Mouse (Mus musculus) layer of hippocampus, adult 18-20 months (tissue): ENCODE data around the gene Coa7. TPM values are rescaled to one million over a fixed set of nuclear protein-coding genes. Genes with fewer than 3 reads are reported as not detected.

Experiments
- DNase-seq, 2 experiments: peaks; one replicate each; pipeline ENCODE4 v3.0.0; 2022; ENCODE audit warnings: low spot score in 2 of 2
- long read RNA-seq: library from polyadenylated mRNA; stranded (forward); transcript quantifications from one replicate; pipeline ENCODE4 v2.0.0, GENCODE M21; 2021
- total RNA-seq, 2 experiments: library from RNA; stranded (reverse); gene quantifications; 2 replicates each; pipeline ENCODE4 v1.2.3; 2021

Gene Coa7
- total RNA-seq = 10 to 100 TPM; 27.9 to 29.4 TPM
- long read RNA-seq, transcript Coa7-202 (3 exons, 3,714 nt) = major isoform, 13 of 14 reads
- long read RNA-seq, partial matches to known transcripts = 0 of 14 reads
- long read RNA-seq, other reads (novel, unspliced or antisense) = 1 of 14 reads

- peak; percentile 94 to 97 for DNase-seq
Observed at GRCm38 (mm10) chr4:108327730-108328484, at the start of gene Coa7. Coa7 (plus strand) TSS chr4:108328140.

DNA sequence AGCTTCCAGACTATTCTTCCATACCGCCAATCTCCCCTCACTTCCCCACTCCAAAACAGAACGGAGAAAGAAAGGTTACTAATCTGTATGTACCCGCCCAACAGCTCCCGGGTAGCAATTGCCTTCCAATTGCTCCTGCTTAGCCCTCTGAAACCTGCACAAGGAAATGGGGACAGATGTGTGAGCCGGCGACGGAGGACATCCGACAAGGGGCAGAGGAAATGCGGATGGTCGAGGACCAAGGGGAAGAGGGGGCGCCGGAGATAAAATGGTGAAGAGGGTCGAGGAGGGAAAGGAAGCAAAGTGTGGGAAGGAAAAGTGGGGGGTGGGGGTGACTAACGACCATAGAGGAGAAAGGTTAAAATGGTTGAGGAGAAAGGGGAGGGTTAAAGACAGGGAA is 27.7 kb upstream of the Coa7 start:
- no peak for DNase-seq

DNA sequence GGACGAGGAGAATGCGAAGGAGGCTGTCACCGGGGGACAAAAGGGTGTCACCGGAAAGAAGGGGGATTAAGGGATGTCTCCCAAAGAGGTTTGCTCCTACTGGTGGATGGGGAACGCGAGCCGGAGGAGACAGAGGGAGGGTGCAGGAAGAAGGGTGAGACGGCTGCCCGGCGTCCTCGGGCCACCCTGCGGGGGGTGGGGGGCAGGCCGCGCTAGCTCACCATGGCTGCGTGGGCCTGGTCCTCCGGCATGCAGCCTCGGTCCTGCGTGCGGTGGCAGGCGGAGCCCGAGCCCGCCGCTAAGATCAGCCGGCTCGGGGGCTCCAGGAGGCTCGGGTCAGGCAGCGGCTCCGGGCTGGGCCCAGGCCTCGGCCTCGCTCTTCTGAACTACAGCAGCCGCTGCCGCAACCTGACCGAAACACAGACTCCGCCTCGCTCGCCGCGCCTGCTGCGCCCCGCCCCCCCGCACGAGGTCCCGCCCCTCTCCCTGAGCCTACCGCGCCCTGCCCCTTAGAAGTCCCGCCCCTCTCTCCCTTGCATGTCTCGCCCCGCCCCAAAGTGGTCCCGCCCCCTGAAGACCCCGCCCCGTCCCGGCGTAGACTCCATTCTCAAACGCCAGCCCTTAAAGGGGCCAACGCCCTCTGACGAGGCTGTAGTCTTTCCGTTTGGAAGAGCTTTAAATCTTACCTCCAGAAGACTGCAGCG is 27.1 kb upstream of the Coa7 start, which contains the start of gene Zyg11b:
Gene Zyg11b, minus strand, starts transcription at position 427 of the 704 bp plus-strand sequence.
- DNase-seq = peak; percentile 75 to 88

GRCm38 (mm10) chr4:108302296-108302890 is 25.5 kb upstream of the Coa7 start:
- no peak for DNase-seq

GRCm38 (mm10) chr4:108310706-108311105 is 17.2 kb upstream of the Coa7 start:
- no peak for DNase-seq

DNA sequence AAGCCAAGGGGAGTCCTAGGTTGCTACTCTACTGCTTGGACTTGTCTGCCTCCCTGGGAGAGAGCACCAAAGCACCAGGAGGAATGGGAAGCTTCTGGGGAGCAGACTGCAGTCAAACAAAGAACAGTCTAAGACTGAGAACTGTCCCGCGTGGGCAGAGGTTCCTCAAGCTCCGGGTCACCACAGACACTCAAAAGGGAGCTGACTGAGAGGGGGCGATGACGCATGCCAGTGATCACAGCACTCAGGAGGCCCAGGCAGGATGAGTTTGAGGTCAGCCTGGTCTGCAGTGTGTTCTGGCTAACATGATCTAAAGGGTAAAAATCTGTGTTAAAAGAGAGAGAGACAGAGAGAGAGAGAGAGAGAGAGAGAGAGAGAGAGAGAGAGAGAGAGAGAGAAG is 13.9 kb upstream of the Coa7 start:
- DNase-seq = no peak

DNA sequence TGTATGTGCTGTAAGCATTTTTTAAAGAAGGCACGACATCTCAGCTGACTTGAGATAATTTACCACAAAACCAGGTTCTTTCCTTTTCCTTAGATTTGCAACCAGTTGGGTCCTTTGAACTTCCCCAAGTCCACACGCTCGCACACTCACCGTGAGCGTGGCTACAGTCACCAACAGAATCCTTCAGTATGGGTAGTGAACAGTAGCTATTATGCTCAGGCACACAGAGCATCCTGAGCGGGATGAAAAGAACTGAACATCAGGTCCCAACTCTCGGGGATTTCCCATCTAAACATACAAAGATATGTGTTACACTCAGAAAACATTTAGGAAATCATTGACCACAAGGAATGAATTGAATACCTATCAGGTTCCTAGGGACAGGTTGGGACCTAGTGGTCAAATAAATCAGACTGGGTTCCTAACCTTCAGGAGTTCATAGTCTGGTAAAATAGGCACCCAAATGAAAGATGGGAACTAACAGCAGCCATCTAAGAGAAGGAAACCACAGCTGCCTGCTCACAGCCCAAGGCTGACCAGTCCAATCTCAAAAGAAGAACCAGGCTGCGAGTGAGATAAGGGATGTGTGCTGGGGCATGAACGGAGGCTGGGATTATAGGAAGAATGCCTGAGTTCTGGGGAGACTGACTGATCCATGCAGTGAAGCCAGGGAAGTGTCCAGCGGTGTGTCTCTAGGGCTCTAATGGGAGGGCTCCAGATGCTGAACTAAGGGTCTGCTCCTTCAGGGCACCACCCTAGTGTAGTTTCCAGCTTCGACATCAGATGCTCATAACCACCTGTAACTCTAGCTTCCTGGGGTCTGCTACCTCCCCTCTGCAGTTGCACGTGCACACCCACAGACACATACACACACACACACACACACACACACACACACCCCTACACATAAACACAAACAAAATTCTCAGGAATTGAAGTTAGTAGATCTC is 10.0 kb upstream of the Coa7 start:
- DNase-seq = no peak

GRCm38 (mm10) chr4:108318649-108319615 is 9.0 kb upstream of the Coa7 start:
- no peak for DNase-seq

GRCm38 (mm10) chr4:108319747-108320146 is 8.2 kb upstream of the Coa7 start:
- DNase-seq = no peak

DNA sequence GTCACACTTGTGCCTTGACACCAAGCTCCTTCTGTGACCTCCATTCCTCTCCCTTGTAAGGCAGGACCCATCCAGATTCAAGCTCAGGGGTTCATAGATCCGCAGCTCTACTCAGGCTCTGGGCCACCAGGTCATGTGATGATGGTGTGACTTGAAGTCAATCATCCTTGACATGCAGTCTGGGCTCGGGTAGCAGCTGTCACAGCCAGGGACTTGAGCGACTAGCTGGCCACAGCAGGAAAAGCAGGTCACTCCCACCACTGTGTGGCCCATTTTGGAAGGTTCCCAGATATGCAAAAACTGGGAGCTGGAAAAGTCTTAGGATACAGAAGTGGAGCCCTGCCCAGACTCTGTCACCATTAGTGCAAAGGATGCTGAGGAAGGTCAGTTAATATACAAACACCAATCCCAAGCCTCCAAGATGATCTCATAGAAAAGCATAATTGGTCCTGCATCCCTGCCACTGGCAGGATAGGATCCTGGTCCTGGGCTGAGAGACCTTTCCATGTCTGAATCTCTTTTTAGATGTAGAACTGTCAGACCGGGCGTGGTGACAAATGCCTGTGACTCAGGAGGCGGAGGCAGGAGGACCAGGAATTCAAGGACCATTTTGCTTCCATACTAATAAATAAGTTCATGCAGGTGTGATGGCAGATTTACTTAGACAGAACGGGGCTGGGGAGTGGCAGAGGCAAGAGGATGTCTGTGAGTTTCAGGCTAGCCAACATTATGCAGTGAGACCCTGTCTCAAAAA is 7.1 kb upstream of the Coa7 start:
- DNase-seq = no peak

DNA sequence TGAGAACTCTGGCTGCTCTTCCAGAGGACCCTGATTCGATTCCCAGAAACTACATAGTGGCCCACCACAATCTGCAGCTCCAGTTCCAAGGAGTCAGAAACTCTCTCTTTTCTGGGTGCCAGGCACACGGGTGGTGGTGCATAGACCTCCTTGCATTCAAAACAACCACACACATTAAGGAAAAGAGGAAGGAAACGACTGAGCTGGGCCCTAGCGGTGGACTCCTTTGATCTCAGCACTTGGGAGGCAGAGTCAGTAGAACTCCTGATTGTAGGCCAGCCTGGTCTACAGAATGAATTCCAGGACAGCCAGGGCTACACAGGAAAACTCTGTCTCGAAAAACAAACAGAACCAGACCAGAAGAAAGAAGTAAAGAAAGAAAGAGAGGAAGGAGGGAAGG is 4.4 kb upstream of the Coa7 start:
- DNase-seq = no peak

- DNase-seq = peak; percentile 17 to 69
Observed at GRCm38 (mm10) chr4:108327071-108327579, 815 bp upstream of the Coa7 start.

- no peak for DNase-seq
Observed at GRCm38 (mm10) chr4:108329840-108330239, 1.9 kb downstream of the Coa7 start.

- no peak for DNase-seq
Observed at GRCm38 (mm10) chr4:108332041-108332440, 4.1 kb downstream of the Coa7 start.

GRCm38 (mm10) chr4:108335413-108335812 is 7.5 kb downstream of the Coa7 start:
- no peak for DNase-seq

- DNase-seq = no peak
Observed at GRCm38 (mm10) chr4:108336765-108337164, 8.8 kb downstream of the Coa7 start.

DNA sequence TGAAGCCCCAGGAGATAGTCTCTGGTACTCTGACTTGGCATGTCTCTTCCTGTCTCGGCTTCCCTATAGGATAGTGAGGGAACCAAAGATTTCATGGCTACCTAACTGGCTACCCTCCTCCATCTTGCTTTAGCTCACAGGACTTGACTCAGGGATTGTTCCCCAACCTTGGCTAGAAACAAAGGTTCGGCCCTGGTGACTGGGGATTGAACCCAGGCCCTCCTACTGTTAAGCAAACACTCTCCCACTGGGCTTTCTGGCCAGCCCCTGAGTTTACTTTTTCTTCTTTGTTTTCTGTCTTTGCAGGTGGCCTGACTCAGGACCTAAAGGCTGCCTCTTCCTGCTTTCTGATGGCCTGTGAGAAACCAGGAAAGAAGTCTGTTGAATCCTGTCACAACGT is 9.9 kb downstream of the Coa7 start:
- no peak for DNase-seq

- peak in 1 of 2 experiments; percentile 21 for DNase-seq
Observed at GRCm38 (mm10) chr4:108338321-108338733, 10.4 kb downstream of the Coa7 start.

- peak; percentile 56 to 67 for DNase-seq
Observed at GRCm38 (mm10) chr4:108338811-108339210, 10.9 kb downstream of the Coa7 start.
